7 mouse cellular contexts compared by ENCODE assay signal in the genomic region with DNA sequence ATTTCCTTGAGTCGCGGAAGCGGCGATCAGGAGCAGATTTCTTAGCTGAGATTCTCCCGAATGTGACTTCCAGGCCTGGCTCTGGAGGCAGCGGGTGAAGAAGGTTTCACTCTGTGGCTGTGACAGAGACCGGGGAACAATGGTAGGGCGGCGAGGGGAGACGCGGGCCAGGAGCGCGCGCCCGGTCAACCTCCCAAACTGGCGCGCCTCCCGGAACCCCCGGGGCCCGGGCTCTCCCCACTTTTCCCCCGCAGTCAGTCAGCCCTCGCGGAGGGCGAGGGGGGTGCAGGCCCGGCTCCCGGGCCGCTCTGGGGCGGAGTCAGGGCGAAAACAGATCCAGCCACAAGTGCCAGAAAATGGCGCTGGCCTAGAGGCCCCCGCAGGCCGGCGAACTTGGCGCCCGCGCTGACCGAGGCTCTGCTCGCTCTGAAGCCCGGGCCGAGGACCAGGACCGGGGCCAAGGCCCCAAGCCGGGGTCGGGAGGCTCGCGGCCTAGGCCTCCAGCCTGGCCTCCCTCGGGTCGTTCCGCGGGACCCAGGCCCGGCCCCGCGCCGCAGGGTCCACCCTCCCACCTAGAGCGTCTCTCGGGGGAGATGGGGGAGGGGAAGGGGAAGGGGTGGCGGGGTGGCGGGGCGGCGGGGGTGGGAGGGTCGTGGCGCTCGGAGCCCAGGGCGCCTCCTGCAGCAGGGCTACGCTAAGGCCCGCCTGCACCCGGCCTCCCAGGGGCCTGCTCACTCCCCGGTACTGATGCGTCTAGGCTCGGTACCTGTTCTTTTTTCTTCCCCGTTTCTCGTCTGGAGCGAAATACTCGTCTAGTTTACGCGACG. TPM values are rescaled to one million over a fixed set of nuclear protein-coding genes. Genes with fewer than 3 reads are reported as not detected.
DNase-seq lines count a peak whose midpoint lies in the region; ATAC-seq and TF ChIP-seq lines count a peak whose summit lies in the region.

No protein-coding gene starts in this region.

- H3K4me3 ChIP-seq in cortical plate, adult 2 months (ENCODE audit: insufficient read depth, low read length): no peak overlapping the region
- peak overlapping the region; percentile 66 for H3K4me3 ChIP-seq in heart, embryonic 16.5 days (ENCODE audit: low read length)
- H3K4me3 ChIP-seq in liver, embryonic 15.5 days (replicated peaks): peak overlapping the region; percentile 39

- peak overlapping the region; percentile 19; the same call in 1 of the 2 replicates for H3K27ac ChIP-seq in cortical plate, adult 2 months (ENCODE audit: insufficient read depth, low read length)
- H3K27ac ChIP-seq in heart, embryonic 16.5 days (ENCODE audit: low read length): no peak overlapping the region
- H3K27ac ChIP-seq in liver, embryonic 15.5 days (replicated peaks): no peak overlapping the region

- no peaks in the 10 kb centered on the region for H3K36me3 ChIP-seq in heart, embryonic 16.5 days (ENCODE audit: control insufficient read depth, insufficient read depth)
- no peaks in the 10 kb centered on the region for H3K36me3 ChIP-seq in liver, embryonic 15.5 days (replicated peaks)

- under 1% methylated on average over 67 of the region's 76 CpGs for WGBS in heart, embryonic 16.5 days
- under 1% methylated on average over 71 of the region's 76 CpGs for WGBS in liver, embryonic 15.5 days (ENCODE audit: insufficient replicate concordance)

- H3K4me2 ChIP-seq in heart, embryonic 16.5 days (ENCODE audit: low read depth, low read length): peak overlapping the region; percentile 95
- peak overlapping the region; percentile 61 for H3K4me2 ChIP-seq in liver, embryonic 15.5 days

- TF ChIP-seq CTCF in cortical plate, adult 2 months (IDR thresholded peaks at IDR 0.05; ENCODE audit: extremely low read depth, insufficient read depth, low read length): no peak

- H3K9ac ChIP-seq in heart, embryonic 16.5 days (ENCODE audit: low read length): peak overlapping the region; percentile 64
- no peak overlapping the region for H3K9ac ChIP-seq in liver, embryonic 15.5 days

- ATAC-seq in heart, embryonic 16.5 days (replicated peaks; ENCODE audit: extremely low read depth, insufficient read depth, low FRiP score): peak; percentile 32; the same call in 1 of the 2 replicates
- ATAC-seq in liver, embryonic 15.5 days (ENCODE audit: insufficient read depth): no peak; the same call in 1 of the 2 replicates
- no peak for ATAC-seq in activated CD4-positive, CD25-positive, alpha-beta regulatory T cell, adult 4 months

- DNase-seq in right cerebral cortex, postnatal 25 days: peak; percentile 11
- no peak for DNase-seq in right cerebral cortex, postnatal 14 days
- DNase-seq in ovary, postnatal 14 days (ENCODE audit: low spot score): no peak

- peaks cover 94% of the 10 kb centered on the region for H3K27me3 ChIP-seq in heart, embryonic 16.5 days (ENCODE audit: control insufficient read depth, insufficient read depth, low read length)
- peaks cover 100% of the 10 kb centered on the region for H3K27me3 ChIP-seq in liver, embryonic 15.5 days

- TF ChIP-seq POLR2A in cortical plate, adult 2 months (IDR thresholded peaks at IDR 0.05; ENCODE audit: extremely low read depth, insufficient read depth, low read length): no peak

- H3K4me1 ChIP-seq in cortical plate, adult 2 months (ENCODE audit: control insufficient read depth, insufficient read depth, low read length): no peaks in the 10 kb centered on the region
- H3K4me1 ChIP-seq in heart, embryonic 16.5 days (ENCODE audit: control insufficient read depth, insufficient read depth, low read length): peaks cover 7% of the 10 kb centered on the region; the same call in 1 of the 2 replicates
- no peaks in the 10 kb centered on the region for H3K4me1 ChIP-seq in liver, embryonic 15.5 days (replicated peaks)

- no peaks in the 10 kb centered on the region for H3K9me3 ChIP-seq in heart, embryonic 16.5 days (replicated peaks; ENCODE audit: control insufficient read depth, low read length)
- no peaks in the 10 kb centered on the region for H3K9me3 ChIP-seq in liver, embryonic 15.5 days (replicated peaks)

RNA-seq across cellular contexts. Expression of a gene that starts 15.9 kb away (rescaled TPM):
- 21.0 and 26.3 TPM in 2 replicates for polyA plus RNA-seq in cortical plate, adult 2 months (2012; rRNA removed)
- polyA plus RNA-seq in heart, embryonic 16.5 days (2015; fragmentation: Nextera tagmentation; extraction: Ambion mirVana): 0.05 TPM in 1 of 2 replicates, not detected in the other
- polyA plus RNA-seq in liver, embryonic 15.5 days (2015; fragmentation: Nextera tagmentation; extraction: Ambion mirVana): 0.03 TPM in 1 of 2 replicates, not detected in the other
- polyA plus RNA-seq in activated CD4-positive, CD25-positive, alpha-beta regulatory T cell, adult 4 months (2017; shearing (Covaris generic)): not detected

RNA-seq across cellular contexts. Expression of a gene that starts 19.3 kb away (rescaled TPM):
- polyA plus RNA-seq in cortical plate, adult 2 months (2012; rRNA removed): 3.4 and 3.9 TPM in 2 replicates
- polyA plus RNA-seq in heart, embryonic 16.5 days (2015; fragmentation: Nextera tagmentation; extraction: Ambion mirVana): not detected in 2 replicates
- polyA plus RNA-seq in liver, embryonic 15.5 days (2015; fragmentation: Nextera tagmentation; extraction: Ambion mirVana): 0.06 TPM in 1 of 2 replicates, not detected in the other
- not detected for polyA plus RNA-seq in activated CD4-positive, CD25-positive, alpha-beta regulatory T cell, adult 4 months (2017; shearing (Covaris generic))

Comparison
In these comparisons a context has a peak if more than half of its experiments do, and no peak if none do; other contexts are left out.
1. RNA of a gene that starts 15.9 kb away (polyA plus RNA-seq): 21.0 to 26.3 TPM in cortical plate, adult 2 months; 0.05 TPM in heart, embryonic 16.5 days, 0.03 TPM in liver, embryonic 15.5 days and not detected in activated CD4-positive, CD25-positive, alpha-beta regulatory T cell, adult 4 months; every median in the first group is over 10 times any median in the second.